9 mouse cellular contexts compared by ENCODE assay signal in the genomic region with DNA sequence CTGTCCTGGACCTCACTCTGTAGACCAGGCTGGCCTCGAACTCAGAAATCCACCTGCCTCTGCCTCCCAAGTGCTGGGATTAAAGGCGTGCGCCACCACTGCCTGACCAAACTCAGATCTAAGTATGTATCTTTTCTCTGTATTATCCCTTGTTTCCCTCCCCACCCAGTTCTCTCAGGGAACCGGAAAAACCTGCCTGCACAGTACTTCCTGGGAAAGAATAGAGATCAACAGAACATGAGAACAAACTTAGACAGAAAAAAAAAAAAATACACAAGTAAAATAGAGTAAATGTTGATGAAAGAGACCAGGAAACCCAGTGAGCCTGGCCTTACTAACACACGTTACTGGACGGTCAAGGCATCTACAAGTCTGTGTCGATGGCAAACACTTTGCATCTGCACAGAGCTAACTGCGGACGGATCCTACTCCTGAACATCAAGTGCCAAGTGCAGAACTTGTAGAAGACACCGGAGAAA. TPM values are rescaled to one million over a fixed set of nuclear protein-coding genes. Genes with fewer than 3 reads are reported as not detected.
A peak's percentile ranks its signal among the peaks of the same experiment; 100 is the strongest.
DNase-seq lines count a peak whose midpoint lies in the region; ATAC-seq and TF ChIP-seq lines count a peak whose summit lies in the region.
"Not testable (repeated sequence)": the region's sequence is repeated elsewhere in the genome, so short reads cannot be mapped to it uniquely, and the experiment has no call there.
"Had no signal": no experiment of that assay in that cellular context is flagged by ENCODE, and none has a peak within 500 bp of the region (broad histone marks: within the 10 kb centered on the region; RNA-seq: fewer than 3 reads in every experiment).

No protein-coding gene starts in this region.

- H3K4me1 ChIP-seq in G1E (ENCODE audit: insufficient read depth, low read depth, low read length), result peaks cover 11% of the 10 kb centered on the region
- not testable (repeated sequence) for H3K4me1 ChIP-seq in embryonic facial prominence, embryonic 14.5 days (ENCODE audit: control insufficient read depth, insufficient read depth, low read length); stomach, embryonic 14.5 days (ENCODE audit: control insufficient read depth, insufficient read depth, low read length)
- peaks cover 11% of the 10 kb centered on the region for H3K4me1 ChIP-seq in hindbrain, embryonic 15.5 days (replicated peaks)
- H3K4me1 ChIP-seq in midbrain, embryonic 13.5 days (replicated peaks), result peaks cover 12% of the 10 kb centered on the region

- peak overlapping the region; percentile 85 for H3K27ac ChIP-seq in embryonic facial prominence, embryonic 14.5 days (replicated peaks; ENCODE audit: low read depth, low read length)
- peak overlapping the region; percentile 94 for H3K27ac ChIP-seq in hindbrain, embryonic 15.5 days (replicated peaks)
- H3K27ac ChIP-seq in left cerebral cortex, adult 2 months, result peak overlapping the region; percentile 89
- H3K27ac ChIP-seq in midbrain, embryonic 13.5 days, result peak overlapping the region; percentile 92
- H3K27ac ChIP-seq in stomach, embryonic 14.5 days (ENCODE audit: low read length), result peak overlapping the region; percentile 82

- not testable (repeated sequence) for DNase-seq in G1E (ENCODE audit: low spot score); left cerebral cortex, adult 2 months (ENCODE audit: extremely low spot score in 1 of 2, low spot score in 2 of 2)
- DNase-seq in embryonic facial prominence, embryonic 14.5 days (ENCODE audit: low spot score), result peak; percentile 66
- DNase-seq in heart, adult 11 months, result peak; percentile 86
- DNase-seq in lung, adult 18-20 months, result peak; percentile 52 to 71

- H3K4me3 ChIP-seq in G1E (ENCODE audit: low read depth, low read length), result peak overlapping the region; percentile 74
- peak overlapping the region; percentile 48 for H3K4me3 ChIP-seq in embryonic facial prominence, embryonic 14.5 days (ENCODE audit: low read depth, low read length)
- peak overlapping the region; percentile 47 for H3K4me3 ChIP-seq in hindbrain, embryonic 15.5 days
- H3K4me3 ChIP-seq in left cerebral cortex, adult 2 months, result peak overlapping the region; percentile 56
- peak overlapping the region; percentile 49 for H3K4me3 ChIP-seq in midbrain, embryonic 13.5 days (replicated peaks)
- H3K4me3 ChIP-seq in stomach, embryonic 14.5 days (ENCODE audit: low read depth, low read length), result peak overlapping the region; percentile 39

- peak; percentile 9; the same call in 1 of the 2 replicates for ATAC-seq in G1E (ENCODE audit: extremely low read depth, insufficient number of reproducible peaks, low FRiP score, poor library complexity, severe bottlenecking)
- peak; percentile 3; the same call in 1 of the 2 replicates for ATAC-seq in embryonic facial prominence, embryonic 14.5 days (ENCODE audit: low read depth)
- ATAC-seq in hindbrain, embryonic 15.5 days (ENCODE audit: low FRiP score, low read depth); midbrain, embryonic 13.5 days; stomach, embryonic 14.5 days (ENCODE audit: insufficient number of reproducible peaks, insufficient read depth, low FRiP score, low read depth): not testable (repeated sequence)

- intact Hi-C loops in left cerebral cortex, adult 2 months (cut with DNase I), result not testable (repeated sequence)

- 29% methylated on average over 10 of the region's 10 CpGs for WGBS in embryonic facial prominence, embryonic 14.5 days
- 36% methylated on average over 10 of the region's 10 CpGs for WGBS in hindbrain, embryonic 15.5 days
- 37% methylated on average over 10 of the region's 10 CpGs for WGBS in midbrain, embryonic 13.5 days
- WGBS in stomach, embryonic 14.5 days, result 24% methylated on average over 10 of the region's 10 CpGs

- not testable (repeated sequence) for H3K9me3 ChIP-seq in G1E (replicated peaks); embryonic facial prominence, embryonic 14.5 days (ENCODE audit: control insufficient read depth, low read length); hindbrain, embryonic 15.5 days; midbrain, embryonic 13.5 days; stomach, embryonic 14.5 days (ENCODE audit: control insufficient read depth, low read depth, low read length)

- peak overlapping the region; percentile 70 for H3K9ac ChIP-seq in embryonic facial prominence, embryonic 14.5 days (ENCODE audit: low read depth, low read length)
- peak overlapping the region; percentile 43; the same call in 1 of the 2 replicates for H3K9ac ChIP-seq in hindbrain, embryonic 15.5 days
- H3K9ac ChIP-seq in midbrain, embryonic 13.5 days (replicated peaks), result peak overlapping the region; percentile 63; the same call in 1 of the 2 replicates
- H3K9ac ChIP-seq in stomach, embryonic 14.5 days (replicated peaks; ENCODE audit: low read depth, low read length), result 0 out of 2 replicates have a peak overlapping the region, but pooled peaks have one; percentile 1

- not testable (repeated sequence) for H3K36me3 ChIP-seq in G1E (replicated peaks); hindbrain, embryonic 15.5 days; stomach, embryonic 14.5 days (ENCODE audit: control insufficient read depth, insufficient read depth, low read length)
- peaks cover 16% of the 10 kb centered on the region; the same call in 1 of the 2 replicates for H3K36me3 ChIP-seq in embryonic facial prominence, embryonic 14.5 days (ENCODE audit: control insufficient read depth, insufficient read depth, low read length)
- peaks cover 18% of the 10 kb centered on the region for H3K36me3 ChIP-seq in midbrain, embryonic 13.5 days

- H3K4me2 ChIP-seq in embryonic facial prominence, embryonic 14.5 days (ENCODE audit: low read depth, low read length), result peak overlapping the region; percentile 78
- peak overlapping the region; percentile 81 for H3K4me2 ChIP-seq in hindbrain, embryonic 15.5 days
- peak overlapping the region; percentile 63 for H3K4me2 ChIP-seq in midbrain, embryonic 13.5 days (replicated peaks)
- peak overlapping the region; percentile 82 for H3K4me2 ChIP-seq in stomach, embryonic 14.5 days (replicated peaks; ENCODE audit: low read depth, low read length)

- not testable (repeated sequence) for TF ChIP-seq CTCF in G1E (IDR thresholded peaks at IDR 0.05; ENCODE audit: low read depth, low read length); left cerebral cortex, adult 2 months (IDR thresholded peaks at IDR 0.05)

- not testable (repeated sequence) for H3K27me3 ChIP-seq in G1E (ENCODE audit: insufficient read depth, low read length); embryonic facial prominence, embryonic 14.5 days (replicated peaks; ENCODE audit: control insufficient read depth, insufficient read depth, low read length); hindbrain, embryonic 15.5 days; midbrain, embryonic 13.5 days; stomach, embryonic 14.5 days (ENCODE audit: control insufficient read depth, insufficient read depth, low read length)

RNA-seq across cellular contexts. Expression of gene Zfp119b, which starts 4.9 kb away (rescaled TPM):
- total RNA-seq in G1E (2014; fragmentation: Nextera tagmentation), result 2.2 and 4.2 TPM in 2 replicates
- 7.8 and 10.0 TPM in 2 replicates for total RNA-seq in G1E (2017)
- 0.22 and 0.39 TPM in 2 replicates for polyA plus RNA-seq in G1E (2012)
- polyA plus RNA-seq in embryonic facial prominence, embryonic 14.5 days (2014; fragmentation: Nextera tagmentation; extraction: Ambion mirVana), result 6.0 and 7.3 TPM in 2 replicates
- 7.5 and 8.3 TPM in 2 replicates for polyA plus RNA-seq in hindbrain, embryonic 15.5 days (2015; fragmentation: Nextera tagmentation; extraction: Ambion mirVana)
- 1 to 10 TPM; 2.3 to 4.1 TPM for total RNA-seq in left cerebral cortex, adult 2 months (2021)
- polyA plus RNA-seq in midbrain, embryonic 13.5 days (2015; fragmentation: Nextera tagmentation; extraction: Ambion mirVana), result 9.4 and 9.5 TPM in 2 replicates
- polyA plus RNA-seq in stomach, embryonic 14.5 days (2014; fragmentation: Nextera tagmentation; extraction: Ambion mirVana), result 4.6 and 7.7 TPM in 2 replicates

RNA-seq across cellular contexts. Expression of gene Ebi3, which starts 8.0 kb away (rescaled TPM):
- total RNA-seq in G1E (2014; fragmentation: Nextera tagmentation) (0.63 and 0.98 TPM in 2 replicates), G1E (2017) (1.6 and 2.0 TPM in 2 replicates)
- 2.5 and 2.6 TPM in 2 replicates for polyA plus RNA-seq in G1E (2012)
- 3.5 and 4.2 TPM in 2 replicates for polyA plus RNA-seq in embryonic facial prominence, embryonic 14.5 days (2014; fragmentation: Nextera tagmentation; extraction: Ambion mirVana)
- 5.9 and 6.4 TPM in 2 replicates for polyA plus RNA-seq in hindbrain, embryonic 15.5 days (2015; fragmentation: Nextera tagmentation; extraction: Ambion mirVana)
- 1 to 10 TPM; 1.2 to 1.4 TPM for total RNA-seq in left cerebral cortex, adult 2 months (2021)
- polyA plus RNA-seq in midbrain, embryonic 13.5 days (2015; fragmentation: Nextera tagmentation; extraction: Ambion mirVana), result 4.7 and 5.1 TPM in 2 replicates
- polyA plus RNA-seq in stomach, embryonic 14.5 days (2014; fragmentation: Nextera tagmentation; extraction: Ambion mirVana), result 2.7 and 3.1 TPM in 2 replicates
- total RNA-seq: gastrocnemius, adult 8-10 months had no signal

RNA-seq across cellular contexts. Expression of gene Yju2, which starts 14.5 kb away (rescaled TPM):
- total RNA-seq in G1E (2014; fragmentation: Nextera tagmentation) (8.3 and 12.6 TPM in 2 replicates), G1E (2017) (16.7 and 18.1 TPM in 2 replicates)
- 27.8 and 33.5 TPM in 2 replicates for polyA plus RNA-seq in G1E (2012)
- 16.8 and 20.2 TPM in 2 replicates for polyA plus RNA-seq in embryonic facial prominence, embryonic 14.5 days (2014; fragmentation: Nextera tagmentation; extraction: Ambion mirVana)
- 22.7 and 22.9 TPM in 2 replicates for polyA plus RNA-seq in hindbrain, embryonic 15.5 days (2015; fragmentation: Nextera tagmentation; extraction: Ambion mirVana)
- 10 to 100 TPM; 16.4 to 17.4 TPM for total RNA-seq in left cerebral cortex, adult 2 months (2021)
- 27.9 and 28.2 TPM in 2 replicates for polyA plus RNA-seq in midbrain, embryonic 13.5 days (2015; fragmentation: Nextera tagmentation; extraction: Ambion mirVana)
- 20.8 and 21.8 TPM in 2 replicates for polyA plus RNA-seq in stomach, embryonic 14.5 days (2014; fragmentation: Nextera tagmentation; extraction: Ambion mirVana)

RNA-seq across cellular contexts. Expression of gene Shd, which starts 25.8 kb away (rescaled TPM):
- total RNA-seq in G1E (2014; fragmentation: Nextera tagmentation) (not detected in 2 replicates), G1E (2017) (0.58 TPM in 1 of 2 replicates, not detected in the other)
- polyA plus RNA-seq in G1E (2012), result 0.33 and 0.59 TPM in 2 replicates
- 11.0 and 18.9 TPM in 2 replicates for polyA plus RNA-seq in embryonic facial prominence, embryonic 14.5 days (2014; fragmentation: Nextera tagmentation; extraction: Ambion mirVana)
- polyA plus RNA-seq in hindbrain, embryonic 15.5 days (2015; fragmentation: Nextera tagmentation; extraction: Ambion mirVana), result 174 and 179 TPM in 2 replicates
- total RNA-seq in left cerebral cortex, adult 2 months (2021), result 10 to 100 TPM; 36.7 to 40.1 TPM
- 181 and 184 TPM in 2 replicates for polyA plus RNA-seq in midbrain, embryonic 13.5 days (2015; fragmentation: Nextera tagmentation; extraction: Ambion mirVana)
- polyA plus RNA-seq in stomach, embryonic 14.5 days (2014; fragmentation: Nextera tagmentation; extraction: Ambion mirVana), result 12.1 and 16.6 TPM in 2 replicates

RNA-seq across cellular contexts. Expression of gene Fsd1, which starts 41.9 kb away (rescaled TPM):
- total RNA-seq in G1E (2014; fragmentation: Nextera tagmentation), result not detected in 2 replicates
- total RNA-seq in G1E (2017), result 0.27 TPM in 1 of 2 replicates, not detected in the other
- not detected in 2 replicates for polyA plus RNA-seq in G1E (2012)
- 13.0 and 19.8 TPM in 2 replicates for polyA plus RNA-seq in embryonic facial prominence, embryonic 14.5 days (2014; fragmentation: Nextera tagmentation; extraction: Ambion mirVana)
- polyA plus RNA-seq in hindbrain, embryonic 15.5 days (2015; fragmentation: Nextera tagmentation; extraction: Ambion mirVana), result 193 and 215 TPM in 2 replicates
- 10 to 100 TPM; 88.7 to 90.6 TPM for total RNA-seq in left cerebral cortex, adult 2 months (2021)
- 135 and 136 TPM in 2 replicates for polyA plus RNA-seq in midbrain, embryonic 13.5 days (2015; fragmentation: Nextera tagmentation; extraction: Ambion mirVana)
- polyA plus RNA-seq in stomach, embryonic 14.5 days (2014; fragmentation: Nextera tagmentation; extraction: Ambion mirVana), result 13.7 and 17.6 TPM in 2 replicates
- total RNA-seq: gastrocnemius, adult 8-10 months had no signal

Comparison
In these comparisons a context has a peak if more than half of its experiments do, and no peak if none do; other contexts are left out.
1. H3K9ac ChIP-seq: peak in every context shown above with its lines; median percentile 70 in embryonic facial prominence, embryonic 14.5 days; 63 in midbrain, embryonic 13.5 days; 43 in hindbrain, embryonic 15.5 days; 1 in stomach, embryonic 14.5 days.